Mouse (Mus musculus) G1E (cell line): ENCODE measurements around the gene Aoc1.

Experiments
- CTCF ChIP-seq: IDR thresholded peaks from 2 replicates; pipeline ENCODE4 v1.5.1; 2012; ENCODE audit warnings: low read depth, low read length, inconsistent platforms, mixed read lengths
- GATA1 ChIP-seq: IDR thresholded peaks from 2 replicates; pipeline ENCODE4 v1.6.1; 2012; ENCODE audit warnings: borderline replicate concordance, low read length, inconsistent platforms, mixed read lengths
- GATA2 ChIP-seq: IDR thresholded peaks from 2 replicates; pipeline ENCODE4 v1.6.1; 2012; ENCODE audit warnings: low read depth, low read length, inconsistent platforms, borderline replicate concordance
- TAL1 ChIP-seq: conservative IDR thresholded peaks from 2 replicates; pipeline ENCODE4 v1.6.1; 2012; ENCODE audit warnings: low read depth, low read length, inconsistent platforms, mixed read lengths

- TF ChIP-seq CTCF (no peak), GATA2 (no peak), TAL1 (no peak), GATA1 (no peak)
Measured at GRCm38 (mm10) chr6:48851820-48852491, 20.7 kb upstream of the Aoc1 start.
